Mouse (Mus musculus): ENCODE measurements at regions not wholly inside any gene's neighbourhood (a gene's known extent, or its start where the extent isn't known, plus 50 kb on each side); places are given as distances from the start of the nearest gene placed in this dataset.
A peak's percentile ranks its signal among the peaks of the same experiment; 100 is the strongest.

DNA sequence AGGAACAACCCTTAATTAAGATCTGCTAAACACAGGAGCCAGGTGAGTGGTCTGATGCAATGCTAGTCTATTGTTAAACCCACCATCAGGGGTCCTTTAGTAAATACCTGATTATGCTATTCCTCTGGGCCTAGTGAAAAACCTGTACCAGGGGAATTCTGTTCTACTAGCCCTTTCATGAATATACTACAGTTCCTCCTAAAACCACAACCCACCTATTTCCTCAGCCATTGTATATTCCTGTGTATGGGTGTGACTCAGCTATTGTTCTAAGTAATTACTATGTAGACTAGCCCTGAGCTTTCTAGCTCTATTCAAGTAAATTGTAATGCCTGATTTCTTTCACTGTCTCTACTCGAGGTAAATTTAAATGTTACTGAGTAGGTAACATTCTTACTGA is 57.0 kb upstream of the Egfem1 start:
- peak; percentile 64 for DNase-seq (ENCODE audit: low read depth, low spot score)

DNA sequence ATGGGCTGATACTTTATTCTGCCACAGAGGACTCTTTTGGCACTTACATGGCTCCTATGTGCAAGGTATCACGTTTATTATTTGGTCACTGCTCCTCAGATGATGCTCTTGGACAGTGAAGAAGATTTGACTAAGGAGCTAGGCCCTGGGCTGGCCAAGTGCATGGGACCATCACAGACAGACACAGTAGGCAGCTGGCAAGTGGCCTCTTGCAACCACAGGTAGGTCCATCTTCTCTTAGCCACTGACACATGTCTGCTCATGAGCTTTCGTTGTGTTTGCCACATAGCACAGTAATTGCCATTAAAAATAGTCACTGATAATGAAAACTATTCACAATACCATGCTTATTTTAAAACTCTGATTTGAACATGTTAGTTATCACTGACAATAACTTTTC is 54.1 kb upstream of the Egfem1 start:
- DNase-seq (ENCODE audit: low read depth, low spot score) = no peak

DNA sequence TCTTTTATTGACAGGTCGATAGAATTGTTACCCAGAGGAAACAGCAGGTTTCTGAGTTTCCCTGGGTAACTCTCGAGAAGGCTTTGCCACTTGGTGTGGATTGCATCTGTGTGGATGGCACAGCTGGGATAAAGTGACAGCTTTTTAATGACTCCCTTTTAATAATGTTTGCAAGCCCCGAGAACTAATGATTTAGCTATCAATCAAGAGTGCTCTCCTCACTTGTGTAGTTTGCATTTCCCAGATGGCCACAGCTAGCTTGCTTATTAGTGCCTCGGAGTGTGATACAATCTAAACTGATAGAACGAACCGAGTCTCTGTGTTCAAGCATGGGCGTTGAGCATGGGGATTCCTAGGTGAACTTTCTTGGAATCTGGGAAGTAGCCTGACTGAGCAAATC is 51.0 kb upstream of the Egfem1 start:
- DNase-seq (ENCODE audit: low read depth, low spot score) = no peak

DNA sequence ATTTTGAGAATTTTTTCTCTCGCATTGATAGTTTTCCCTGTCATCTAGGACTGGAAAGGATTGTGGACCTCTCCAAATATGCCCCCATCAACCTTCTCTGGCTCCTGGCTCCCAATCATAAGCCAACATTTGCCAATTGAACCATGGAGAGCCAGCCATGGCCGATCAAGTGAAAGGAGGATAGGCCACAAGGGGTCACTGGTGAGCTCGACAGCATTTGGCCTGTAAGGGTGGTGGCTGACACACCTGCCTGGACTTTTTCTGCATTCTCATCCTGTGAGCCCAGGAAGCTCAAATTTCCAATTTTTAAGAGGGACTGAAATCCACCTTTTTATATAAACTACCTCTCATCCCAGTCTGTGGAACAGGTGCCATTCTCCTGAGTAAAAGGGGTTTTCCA is 50.0 kb upstream of the Egfem1 start:
- DNase-seq (ENCODE audit: low read depth, low spot score) = peak; percentile 68

Data from ES-CJ7 (cell line).